20 mouse cellular contexts compared by ENCODE assay signal in the genomic region with DNA sequence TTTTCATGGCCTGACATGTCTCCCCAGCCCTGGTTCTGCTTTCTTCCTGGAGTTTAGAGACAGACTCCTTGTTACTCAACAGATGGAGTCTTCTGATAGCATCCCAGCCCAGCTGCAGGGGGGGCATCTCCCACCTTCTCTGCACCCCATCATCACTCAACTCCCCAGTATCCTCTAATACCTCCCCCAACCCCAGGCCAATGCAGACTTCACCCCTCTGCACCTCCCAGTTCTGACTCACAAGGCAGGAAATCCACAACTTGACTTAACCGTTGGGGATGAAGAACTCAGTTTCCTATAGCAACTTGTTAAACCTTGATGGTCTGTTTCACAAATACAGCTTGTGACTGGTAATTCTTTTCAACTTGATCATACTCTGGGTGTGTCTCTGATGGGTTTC.
"Had no signal": no experiment of that assay in that cellular context is flagged by ENCODE, and none has a peak within 500 bp of the region (broad histone marks: within the 10 kb centered on the region; RNA-seq: fewer than 3 reads in every experiment).

No protein-coding gene starts in this region.

- H3K4me1 ChIP-seq: limb, embryonic 12.5 days; limb, embryonic 15.5 days; midbrain, embryonic 13.5 days had no signal

- H3K36me3 ChIP-seq: limb, embryonic 12.5 days; limb, embryonic 15.5 days; midbrain, embryonic 10.5 days; midbrain, embryonic 13.5 days had no signal

- H3K27me3 ChIP-seq: limb, embryonic 12.5 days; limb, embryonic 15.5 days; midbrain, embryonic 13.5 days had no signal

- H3K4me2 ChIP-seq: limb, embryonic 12.5 days; limb, embryonic 15.5 days; liver, embryonic 11.5 days; lung, embryonic 14.5 days; midbrain, embryonic 13.5 days had no signal

- H3K9me3 ChIP-seq: limb, embryonic 12.5 days; limb, embryonic 15.5 days; midbrain, embryonic 10.5 days; midbrain, embryonic 13.5 days had no signal

- H3K9ac ChIP-seq: limb, embryonic 12.5 days; limb, embryonic 15.5 days; liver, embryonic 14.5 days; liver, postnatal 0 days; lung, embryonic 14.5 days; midbrain, embryonic 13.5 days had no signal

- ATAC-seq: liver, postnatal 0 days; lung, postnatal 0 days; midbrain, embryonic 13.5 days; midbrain, embryonic 16.5 days had no signal

- DNase-seq: kidney, adult 18-20 months; kidney, adult 9 months; kidney, postnatal 14 days; kidney, postnatal 4 days; left cerebral cortex, postnatal 4 days; liver, postnatal 0 days; lung, embryonic 14.5 days; retina, postnatal 1 day; thymus, adult 2 months had no signal

- H3K27ac ChIP-seq: limb, embryonic 12.5 days; limb, embryonic 15.5 days; liver, embryonic 14.5 days; macrophage; midbrain, embryonic 10.5 days; midbrain, embryonic 13.5 days had no signal

- H3K4me3 ChIP-seq: limb, embryonic 12.5 days; limb, embryonic 15.5 days; megakaryocyte, embryonic 14.5 days; midbrain, embryonic 10.5 days; midbrain, embryonic 13.5 days; myocyte had no signal
